Mouse (Mus musculus) olfactory bulb, adult 2 months (tissue): Measurements from ENCODE around the gene Npff.

Source experiments
- CTCF ChIP-seq: fragments of 200-500 bp; IDR thresholded peaks from 2 replicates; pipeline ENCODE4 v1.5.1; 2012; ENCODE audit warnings: low read depth, mild to moderate bottlenecking, low read length, moderate library complexity; ENCODE audit not compliant: insufficient read depth
- POLR2A ChIP-seq: fragments of 200-500 bp; IDR thresholded peaks from 2 replicates; pipeline ENCODE4 v1.6.1; 2012; ENCODE audit warnings: mild to moderate bottlenecking, low read depth, low read length, moderate library complexity; ENCODE audit not compliant: insufficient read depth

- TF ChIP-seq CTCF, result no peak
- TF ChIP-seq POLR2A, result no peak
Observed at GRCm38 (mm10) chr15:102528396-102528795, 3.7 kb upstream of the Npff start.
